Mouse (Mus musculus) kidney, embryonic 14.5 days (tissue): ENCODE results near the gene Lsm10. TPM values are rescaled to one million over a fixed set of nuclear protein-coding genes. Genes with fewer than 3 reads are reported as not detected.
"Not testable (repeated sequence)": the region's sequence is repeated elsewhere in the genome, so short reads cannot be mapped to it uniquely, and the experiment has no call there.

Experiments
- ATAC-seq: fragments of 200-750 bp; cut with Nextera tagmentation; 2 replicates; pipeline ENCODE4 v1.8.0; 2017; ENCODE audit warnings: moderate number of reproducible peaks, mild to moderate bottlenecking, moderate TSS enrichment, moderate library complexity; ENCODE audit not compliant: low FRiP score, low TSS enrichment
- H3K27ac ChIP-seq: fragments of 300-500 bp; sonication (generic); 2 replicates; pipeline ENCODE4 v1.5.1; 2014; ENCODE audit warnings: low read depth, mild to moderate bottlenecking, low read length, moderate library complexity, mixed read lengths
- H3K27me3 ChIP-seq: fragments of 300-500 bp; sonication (generic); 2 replicates; pipeline ENCODE4 v1.6.1; 2014; ENCODE audit warnings: mild to moderate bottlenecking, low read length; ENCODE audit not compliant: control insufficient read depth, insufficient read depth
- H3K36me3 ChIP-seq: fragments of 300-500 bp; sonication (generic); 2 replicates; pipeline ENCODE4 v1.6.1; 2014; ENCODE audit warnings: low read length, mixed read lengths; ENCODE audit not compliant: control insufficient read depth, insufficient read depth
- H3K4me1 ChIP-seq: fragments of 300-500 bp; sonication (generic); 2 replicates; pipeline ENCODE4 v1.6.1; 2014; ENCODE audit warnings: low read length, mixed read lengths; ENCODE audit not compliant: control insufficient read depth, insufficient read depth
- H3K4me2 ChIP-seq: fragments of 300-500 bp; sonication (generic); replicated peaks from 2 replicates; pipeline ENCODE4 v1.6.1; 2014; ENCODE audit warnings: low read depth, mild to moderate bottlenecking, low read length
- H3K4me3 ChIP-seq: fragments of 300-500 bp; sonication (generic); 2 replicates; pipeline ENCODE4 v1.5.1; 2014; ENCODE audit warnings: mild to moderate bottlenecking, low read length
- H3K9ac ChIP-seq: fragments of 300-500 bp; sonication (generic); 2 replicates; pipeline ENCODE4 v1.6.1; 2014; ENCODE audit warnings: low read depth, mild to moderate bottlenecking, low read length, moderate library complexity
- H3K9me3 ChIP-seq: fragments of 300-500 bp; sonication (generic); 2 replicates; pipeline ENCODE4 v1.6.1; 2016; ENCODE audit warnings: low read length; ENCODE audit not compliant: control insufficient read depth
- WGBS: fragments of 180-500 bp; shearing (Covaris S2); extraction: QIAGEN DNeasy Blood & Tissue Kit; methylation state at CpG from one replicate; pipeline ENCODE4 v1.1.7; 2014; 5-methylcytosine and 5-hydroxymethylcytosine counted together
- polyA plus RNA-seq: library from polyadenylated mRNA; unstranded; fragments of >200 nt; fragmentation: Nextera tagmentation; extraction: Ambion mirVana; gene quantifications from 2 replicates; pipeline ENCODE4 v1.2.1, GENCODE M21; 2014

The Lsm10 gene
- polyA plus RNA-seq, 1 experiment from 2014 or later, result 47.3 TPM

- Histone ChIP-seq H3K27me3 (no peaks in the 10 kb centered on the region), H3K9me3 (no peaks in the 10 kb centered on the region), H3K4me2 (no peak overlapping the region), H3K4me1 (peaks cover 4% of the 10 kb centered on the region; the same call in 1 of the 2 replicates), H3K27ac (no peak overlapping the region), H3K36me3 (no peaks in the 10 kb centered on the region), H3K9ac (no peak overlapping the region), H3K4me3 (no peak overlapping the region)
- WGBS, result 58% methylated on average over 7 of the region's 7 CpGs
- ATAC-seq, result no peak
Measured at GRCm38 (mm10) chr4:126090101-126090847, 6.1 kb upstream of the Lsm10 start.

GRCm38 (mm10) chr4:126090848-126091124, 5.6 kb upstream of the Lsm10 start:
- H3K27me3 ChIP-seq, result no peaks in the 10 kb centered on the region
- H3K4me2 ChIP-seq, result no peak overlapping the region
- H3K4me3 ChIP-seq, result no peak overlapping the region
- H3K4me1 ChIP-seq, result peaks cover 4% of the 10 kb centered on the region; the same call in 1 of the 2 replicates
- no peak overlapping the region for H3K27ac ChIP-seq
- no peak overlapping the region for H3K9ac ChIP-seq
- H3K9me3 ChIP-seq, result no peaks in the 10 kb centered on the region
- WGBS, result 84% methylated on average over 4 of the region's 4 CpGs
- H3K36me3 ChIP-seq, result no peaks in the 10 kb centered on the region
- no peak for ATAC-seq

GRCm38 (mm10) chr4:126091873-126092272, 4.5 kb upstream of the Lsm10 start:
- Histone ChIP-seq H3K27me3 (no peaks in the 10 kb centered on the region), H3K4me2 (no peak overlapping the region), H3K9ac (no peak overlapping the region), H3K4me3 (no peak overlapping the region), H3K36me3 (no peaks in the 10 kb centered on the region), H3K27ac (no peak overlapping the region), H3K9me3 (no peaks in the 10 kb centered on the region), H3K4me1 (no peaks in the 10 kb centered on the region)
- ATAC-seq, result no peak
- 84% methylated on average over 8 of the region's 8 CpGs for WGBS

- not testable (repeated sequence) for H3K36me3 ChIP-seq, H3K4me3 ChIP-seq, H3K9me3 ChIP-seq, H3K4me1 ChIP-seq, H3K27me3 ChIP-seq, ATAC-seq, H3K9ac ChIP-seq, H3K27ac ChIP-seq
- H3K4me2 ChIP-seq, result peak overlapping the region; percentile 64; the same call in 1 of the 2 replicates
- WGBS, result 60% methylated on average over 14 of the region's 14 CpGs
Measured at GRCm38 (mm10) chr4:126095622-126096430, 597 bp upstream of the Lsm10 start.

- Histone ChIP-seq H3K4me2 (no peak overlapping the region), H3K4me1 (peaks cover 8% of the 10 kb centered on the region; the same call in 1 of the 2 replicates)
- WGBS, result 88% methylated on average over 20 of the region's 20 CpGs
Measured at GRCm38 (mm10) chr4:126097711-126098253, 1.4 kb downstream of the Lsm10 start.

GRCm38 (mm10) chr4:126099365-126099764, 2.9 kb downstream of the Lsm10 start:
- Histone ChIP-seq H3K4me2 (no peak overlapping the region), H3K4me3 (no peak overlapping the region), H3K4me1 (peaks cover 13% of the 10 kb centered on the region), H3K9me3 (no peaks in the 10 kb centered on the region), H3K36me3 (peaks cover 10% of the 10 kb centered on the region; the same call in 1 of the 2 replicates), H3K27ac (no peak overlapping the region), H3K27me3 (no peaks in the 10 kb centered on the region), H3K9ac (no peak overlapping the region)
- no peak for ATAC-seq
- 95% methylated on average over 3 of the region's 3 CpGs for WGBS

More at GRCm38 (mm10) chr4:126097711-126098253, 1.4 kb downstream of the Lsm10 start:
- Histone ChIP-seq H3K4me3 (no peak overlapping the region), H3K36me3 (peaks cover 10% of the 10 kb centered on the region; the same call in 1 of the 2 replicates), H3K27ac (no peak overlapping the region), H3K27me3 (no peaks in the 10 kb centered on the region), H3K9ac (no peak overlapping the region), H3K9me3 (no peaks in the 10 kb centered on the region)
- no peak for ATAC-seq

GRCm38 (mm10) chr4:126100764-126101163, 4.3 kb downstream of the Lsm10 start:
- H3K27ac ChIP-seq, result no peak overlapping the region
- H3K4me1 ChIP-seq, result peaks cover 25% of the 10 kb centered on the region
- no peak overlapping the region for H3K4me3 ChIP-seq
- no peak overlapping the region for H3K4me2 ChIP-seq
- ATAC-seq, result no peak
- no peak overlapping the region for H3K9ac ChIP-seq
- WGBS, result 84% methylated on average over 3 of the region's 3 CpGs
- H3K9me3 ChIP-seq, result no peaks in the 10 kb centered on the region
- H3K27me3 ChIP-seq, result no peaks in the 10 kb centered on the region
- H3K36me3 ChIP-seq, result peaks cover 10% of the 10 kb centered on the region; the same call in 1 of the 2 replicates

- H3K9ac ChIP-seq, result 0 out of 2 replicates have a peak overlapping the region, but pooled peaks have one; percentile 42
- peak overlapping the region; percentile 74 for H3K4me2 ChIP-seq
- no peak overlapping the region for H3K4me3 ChIP-seq
- H3K4me1 ChIP-seq, result peaks cover 25% of the 10 kb centered on the region
- H3K9me3 ChIP-seq, result no peaks in the 10 kb centered on the region
- no peaks in the 10 kb centered on the region for H3K27me3 ChIP-seq
- ATAC-seq, result no peak
- 39% methylated on average over 7 of the region's 7 CpGs for WGBS
- H3K36me3 ChIP-seq, result peaks cover 10% of the 10 kb centered on the region; the same call in 1 of the 2 replicates
- peak overlapping the region; percentile 79; the same call in 1 of the 2 replicates for H3K27ac ChIP-seq
Measured at GRCm38 (mm10) chr4:126102061-126102841, 5.8 kb downstream of the Lsm10 start.
